Mouse (Mus musculus) left cerebral cortex, adult 11 months (tissue): ENCODE data around the gene Cript.
"Not testable (repeated sequence)": the region's sequence is repeated elsewhere in the genome, so short reads cannot be mapped to it uniquely, and the experiment has no call there.

Source experiments
- DNase-seq: peaks from one replicate; pipeline ENCODE4 v3.0.0; 2022; ENCODE audit warnings: low spot score

Cript gene

DNA sequence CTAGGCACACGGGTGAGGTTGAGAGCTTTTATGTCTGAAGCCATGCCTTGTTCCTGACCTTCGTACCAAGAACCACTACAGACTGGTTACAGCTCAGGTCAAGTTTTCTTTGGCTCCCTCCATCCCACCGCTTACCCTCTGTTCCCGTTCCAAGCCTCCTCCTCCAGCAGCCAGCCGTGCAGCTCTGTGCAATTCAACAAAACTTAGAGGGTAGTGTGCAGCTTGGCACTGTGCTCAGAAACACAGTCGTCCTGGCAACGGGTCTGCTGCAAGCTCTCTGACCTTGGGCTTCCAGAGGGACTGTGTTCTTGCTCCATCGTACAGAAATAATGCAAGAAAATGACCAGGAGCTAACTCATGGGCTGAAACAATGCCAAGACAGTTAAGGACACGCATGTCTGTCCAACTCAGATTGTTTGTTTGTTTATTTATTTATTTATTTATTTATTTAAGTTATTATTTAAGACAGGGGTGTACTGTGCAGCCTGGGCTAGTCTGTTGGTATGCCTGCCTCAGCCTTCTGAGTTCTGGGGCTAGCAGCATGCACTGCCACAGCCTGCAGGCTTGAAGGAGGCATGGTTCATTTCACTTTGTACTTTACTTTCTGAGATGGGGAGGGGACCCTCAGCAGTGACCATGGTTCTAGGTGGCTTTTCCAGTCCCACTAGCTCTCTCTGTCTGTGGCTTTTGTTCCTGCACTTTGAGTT, 25.3 kb downstream of the Cript start:
- peak; percentile 28 for DNase-seq

DNA sequence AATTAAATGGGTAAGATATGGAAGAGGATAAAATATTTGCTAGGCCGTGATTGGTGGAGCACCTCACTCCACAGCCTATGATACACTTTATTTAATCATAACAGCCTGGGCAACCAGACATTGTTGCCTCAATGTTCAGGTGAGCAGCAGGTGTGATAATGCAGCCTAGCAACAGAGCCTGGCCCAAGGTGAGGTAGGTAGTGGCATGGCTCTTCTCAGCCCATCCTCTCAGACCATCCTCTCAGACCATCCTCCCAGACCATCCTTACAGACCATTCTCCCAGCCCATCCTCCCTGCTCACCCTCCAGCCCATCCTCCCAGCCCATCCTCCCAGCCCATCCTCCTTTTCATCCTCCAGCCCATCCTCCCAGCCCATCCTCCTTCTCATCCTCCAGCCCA, 26.3 kb downstream of the Cript start:
- no peak for DNase-seq

DNA sequence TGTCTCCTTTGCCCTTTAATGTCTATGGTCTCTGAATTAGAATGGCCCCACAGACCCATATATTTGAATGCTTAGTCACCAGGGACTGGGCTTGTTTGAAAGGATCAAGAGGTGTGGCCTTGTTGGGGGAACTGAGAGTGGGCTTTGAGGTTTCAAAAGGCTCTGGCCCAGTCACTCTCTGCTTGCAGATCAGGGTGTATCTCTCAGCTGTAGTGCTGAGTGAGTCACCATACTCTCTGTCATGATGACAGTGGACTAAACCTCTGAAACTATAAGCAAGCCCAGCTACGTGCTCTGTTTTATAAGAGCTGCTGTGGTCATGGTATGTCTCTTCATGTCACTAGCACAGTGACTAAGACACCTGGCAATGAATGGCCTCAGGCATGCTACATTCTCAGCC, 27.1 kb downstream of the Cript start:
- DNase-seq, result no peak

DNA sequence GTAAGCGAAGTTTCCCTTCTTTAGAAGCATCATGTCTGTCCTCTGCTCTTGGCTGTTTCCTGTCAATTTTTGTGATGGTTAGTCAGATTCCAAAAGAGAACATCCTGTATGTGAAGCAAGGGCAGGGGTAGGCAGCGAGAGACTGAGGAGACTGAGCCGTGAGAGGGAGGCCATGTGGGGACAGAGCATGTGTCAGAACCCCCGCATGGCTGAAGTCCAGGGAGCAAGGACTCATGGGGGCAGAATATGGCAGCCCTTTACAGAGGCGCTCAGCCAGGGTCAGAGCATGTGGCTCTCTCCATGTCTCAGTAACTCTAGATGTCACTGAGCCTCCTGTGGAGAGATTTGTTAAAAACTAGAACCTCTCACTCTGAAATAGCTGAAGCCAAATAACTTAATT, 28.6 kb downstream of the Cript start:
- no peak for DNase-seq

DNA sequence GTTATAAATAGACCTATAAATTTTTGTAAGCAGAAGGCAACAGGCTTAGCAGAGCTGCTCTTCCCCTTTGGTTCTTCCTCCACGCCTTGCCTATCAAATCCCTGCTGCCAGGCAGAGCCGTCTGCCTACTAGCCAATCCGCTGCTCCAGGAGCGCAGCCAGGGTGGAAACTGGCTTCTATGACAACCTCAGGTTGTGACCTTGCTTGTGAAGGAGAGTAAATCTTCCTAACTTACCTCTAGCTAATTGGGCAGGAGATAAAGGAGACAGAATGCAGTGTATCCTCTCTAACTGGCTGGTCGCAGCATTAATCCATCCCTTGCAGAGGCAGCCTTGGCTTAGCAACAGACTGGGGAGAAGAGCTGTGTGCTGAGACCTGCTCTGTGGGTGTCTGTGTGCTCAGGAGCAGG, 29.7 kb downstream of the Cript start:
- DNase-seq, result peak; percentile 53

DNA sequence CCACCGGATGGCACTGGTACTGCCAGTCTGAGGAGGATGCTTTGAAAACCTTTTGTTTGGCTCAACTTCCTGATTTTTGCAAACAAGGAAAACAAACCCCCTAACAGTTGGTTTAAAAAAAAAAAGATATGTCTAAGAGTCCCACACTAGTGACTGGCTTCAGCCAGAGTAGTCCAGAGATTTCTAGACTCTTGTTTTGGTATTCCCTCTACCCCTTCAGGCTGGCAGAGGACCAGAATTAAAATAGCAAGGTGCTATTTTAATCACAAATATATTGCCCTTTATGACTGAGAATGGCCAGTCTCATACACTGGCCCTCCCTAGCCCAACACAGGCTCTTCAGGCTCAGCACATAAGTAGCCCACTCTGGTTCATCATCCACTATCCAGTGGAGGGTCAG, 30.3 kb downstream of the Cript start:
- DNase-seq, result no peak

DNA sequence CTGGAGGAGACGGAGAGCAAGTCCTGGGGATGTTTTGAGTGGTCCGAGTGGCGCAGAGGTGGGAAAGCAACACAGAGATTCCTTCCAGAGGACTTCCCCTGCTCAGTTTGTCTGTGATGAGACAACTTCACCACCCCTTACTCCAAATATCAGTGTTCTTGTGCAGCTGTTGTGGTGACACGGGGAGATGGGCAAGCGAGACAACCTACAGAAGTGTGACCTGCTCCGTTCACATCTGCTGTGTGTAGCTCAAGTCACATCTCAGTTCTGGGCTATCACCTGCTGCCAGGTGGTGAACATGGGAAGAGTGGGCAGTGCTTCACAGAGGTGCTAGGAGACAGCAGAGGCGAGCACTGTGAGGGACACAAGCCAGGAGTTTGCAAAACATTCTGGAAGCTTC, 31.4 kb downstream of the Cript start:
- no peak for DNase-seq

DNA sequence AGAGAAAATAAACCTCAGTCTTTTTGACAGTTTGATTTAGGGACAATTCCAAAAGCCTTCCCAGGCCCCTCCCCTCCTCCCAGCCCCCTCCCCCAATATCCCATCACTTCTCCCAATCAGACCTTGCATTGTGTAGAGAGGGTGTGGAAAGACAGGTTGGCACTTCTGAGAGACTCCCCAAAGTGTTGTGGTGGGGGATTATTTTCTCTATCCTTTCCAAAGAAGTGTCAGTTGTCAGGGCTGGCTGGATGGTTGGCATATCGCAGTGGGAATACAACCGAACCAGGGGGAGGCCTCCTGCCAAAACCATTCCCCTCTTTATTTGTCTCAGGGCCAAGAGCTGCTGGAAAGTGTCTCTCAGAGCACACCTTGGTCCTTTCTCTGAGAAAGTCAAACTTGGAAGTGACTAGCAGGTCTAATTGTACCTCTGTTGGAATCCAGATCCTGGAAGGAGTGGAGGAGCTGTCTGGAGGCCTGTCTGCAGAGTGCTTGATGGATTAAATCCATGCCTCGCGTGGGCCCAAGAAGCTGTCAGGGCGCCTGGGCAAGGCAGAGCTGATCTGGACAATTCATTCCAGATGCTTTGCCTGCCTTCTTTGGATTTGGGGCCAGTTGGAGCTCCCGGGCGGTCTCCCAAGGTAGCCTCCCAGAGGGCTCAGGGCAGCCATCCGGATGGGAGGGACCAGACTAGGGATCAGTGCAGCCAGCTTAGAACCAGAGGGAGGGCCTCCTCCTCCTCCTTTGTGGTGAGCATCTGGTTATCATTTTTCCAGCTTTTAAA, 32.3 kb downstream of the Cript start:
- no peak for DNase-seq

DNA sequence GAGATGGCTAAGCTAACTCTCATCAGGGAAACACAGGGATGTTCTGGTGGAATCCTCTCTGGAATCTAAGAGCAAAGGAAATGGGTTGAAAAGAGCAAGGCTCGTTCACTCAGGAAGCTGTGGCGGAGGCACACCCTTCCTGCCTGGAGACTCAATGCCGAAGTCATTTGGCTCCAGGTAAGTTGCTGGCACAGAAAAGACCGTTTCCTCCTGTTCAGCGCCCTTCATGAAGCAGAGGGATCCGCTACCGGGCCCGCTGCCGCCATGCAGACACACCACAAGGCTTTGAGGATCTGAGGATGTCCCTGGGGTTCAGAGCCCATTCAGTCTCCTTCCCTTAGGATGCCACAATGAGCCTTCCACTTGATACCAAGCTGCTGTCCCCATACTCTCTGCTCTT, 37.3 kb downstream of the Cript start:
- no peak for DNase-seq

DNA sequence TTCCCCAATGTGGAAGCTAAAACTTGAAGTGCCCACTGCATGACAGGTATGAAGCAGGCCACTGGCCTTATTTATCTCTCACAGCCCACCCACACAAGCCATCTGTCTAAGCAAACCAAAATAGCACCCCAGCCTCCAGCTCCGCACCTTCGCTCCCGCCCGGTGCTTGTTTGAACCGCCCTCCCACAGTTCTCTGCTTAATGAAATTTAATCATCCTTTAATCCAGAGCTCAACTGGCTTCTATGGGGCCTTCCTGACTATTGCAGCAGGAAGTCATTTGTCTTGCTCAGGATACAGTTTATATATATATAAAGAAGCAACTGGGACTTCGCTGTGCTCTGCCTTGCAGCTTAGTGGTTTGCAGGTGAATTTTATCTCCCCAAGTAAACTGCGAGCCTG, 38.1 kb downstream of the Cript start:
- DNase-seq, result no peak

DNA sequence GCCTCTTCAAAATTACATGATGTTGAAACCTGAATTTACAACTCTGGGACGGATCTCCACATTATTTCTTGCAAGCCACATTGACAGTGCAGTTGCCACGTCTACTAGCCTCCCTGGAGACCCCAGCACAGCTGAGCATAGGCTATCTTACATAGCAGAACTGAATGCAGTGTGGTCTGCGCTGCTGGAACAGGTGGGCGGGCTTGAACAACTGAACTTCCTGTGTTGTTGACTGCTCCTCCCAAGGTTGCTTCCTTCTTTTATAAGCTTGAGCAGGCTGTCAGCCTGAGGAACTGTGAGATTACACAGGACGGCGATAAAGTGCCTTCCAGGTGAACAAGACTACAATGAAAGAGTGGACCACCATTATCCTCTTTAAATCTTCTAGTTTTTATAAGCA, 38.6 kb downstream of the Cript start:
- DNase-seq, result no peak

DNA sequence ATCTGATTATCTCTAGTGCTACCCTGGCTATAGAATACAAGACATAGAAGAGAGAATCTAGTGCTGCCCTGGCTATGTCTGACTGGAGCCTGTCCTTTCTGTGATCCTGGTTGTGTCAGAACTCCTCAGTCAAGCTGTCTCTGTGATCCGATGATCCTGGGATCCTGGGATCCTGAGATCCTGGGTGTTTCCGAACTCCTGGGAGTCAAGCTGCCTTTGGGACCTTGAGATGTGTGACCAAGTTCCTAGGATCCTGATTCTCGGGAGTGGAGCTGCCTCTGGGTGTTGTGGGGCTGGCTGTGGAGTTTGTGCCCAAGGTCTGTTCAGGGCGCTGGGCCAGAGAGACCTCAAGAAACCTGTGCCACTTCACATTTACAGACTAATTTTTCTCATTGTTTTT, 43.6 kb downstream of the Cript start:
- no peak for DNase-seq

DNA sequence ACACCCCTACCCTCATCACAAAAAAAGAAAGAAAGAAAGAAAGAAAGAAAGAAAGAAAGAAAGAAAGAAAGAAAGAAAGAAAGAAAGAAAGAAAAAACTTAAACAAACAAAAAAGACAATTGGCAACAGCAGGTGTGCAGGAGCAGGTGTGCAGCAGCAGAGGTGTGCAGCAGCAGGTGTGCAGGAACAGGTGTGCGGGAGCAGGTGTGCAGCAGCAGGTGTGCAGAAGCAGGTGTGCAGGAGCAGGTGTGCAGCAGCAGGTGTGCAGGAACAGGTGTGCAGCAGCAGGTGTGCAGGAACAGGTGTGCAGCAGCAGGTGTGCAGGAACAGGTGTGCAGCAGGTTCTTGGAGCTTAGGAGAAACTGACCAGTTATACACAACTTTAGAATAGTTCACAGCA, 46.8 kb downstream of the Cript start:
- DNase-seq, result not testable (repeated sequence)

DNA sequence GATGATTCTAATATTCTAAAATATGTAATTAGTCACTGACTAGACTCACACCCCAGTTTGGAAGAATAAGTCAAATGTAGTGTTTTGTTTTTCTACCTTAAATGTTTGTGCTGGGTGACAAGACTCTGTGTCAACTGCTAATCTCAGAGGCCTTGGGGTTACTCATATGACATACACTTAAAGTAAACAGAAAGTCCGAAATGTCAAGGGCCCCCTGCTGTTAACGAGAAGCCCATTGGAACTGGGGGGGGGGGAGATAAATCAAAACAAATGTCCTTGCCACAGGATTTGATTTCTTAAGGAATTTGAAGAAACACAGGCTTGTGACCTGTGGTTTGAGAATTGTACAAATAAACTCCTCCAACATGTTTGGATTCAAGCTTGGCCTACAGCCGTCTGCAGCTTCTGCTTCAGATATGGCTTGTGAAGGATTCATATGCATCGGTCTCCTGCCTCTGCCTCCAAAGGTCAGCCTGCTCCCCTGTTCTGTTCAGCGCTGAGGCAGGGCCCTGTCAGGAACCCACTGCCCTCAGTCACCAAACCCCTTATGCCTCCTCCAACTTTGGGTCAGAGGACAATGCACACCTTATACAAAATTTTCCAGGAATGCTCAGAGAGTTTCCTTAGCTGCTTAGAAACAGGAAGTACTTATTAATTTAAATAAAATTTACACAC, 47.6 kb downstream of the Cript start:
- DNase-seq, result no peak

DNA sequence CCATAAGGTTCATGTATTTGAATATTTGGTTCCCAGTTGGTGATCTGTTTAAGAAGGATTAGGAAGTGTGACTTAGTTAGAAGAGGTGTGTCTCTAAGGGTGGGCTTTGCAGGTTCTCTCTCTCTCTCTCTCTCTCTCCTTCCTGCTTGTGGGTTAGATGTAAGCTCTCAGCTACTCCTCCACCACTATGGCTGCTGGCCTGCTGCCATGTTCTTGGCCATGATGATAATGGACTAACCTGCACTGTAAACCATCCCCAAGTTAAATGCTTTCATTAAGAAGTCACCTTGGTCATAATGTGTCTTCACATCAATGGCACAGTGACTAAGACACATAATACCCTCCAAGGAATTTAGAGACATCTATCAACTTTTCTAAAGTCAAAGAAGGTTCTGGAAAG, 48.1 kb downstream of the Cript start:
- DNase-seq, result no peak

DNA sequence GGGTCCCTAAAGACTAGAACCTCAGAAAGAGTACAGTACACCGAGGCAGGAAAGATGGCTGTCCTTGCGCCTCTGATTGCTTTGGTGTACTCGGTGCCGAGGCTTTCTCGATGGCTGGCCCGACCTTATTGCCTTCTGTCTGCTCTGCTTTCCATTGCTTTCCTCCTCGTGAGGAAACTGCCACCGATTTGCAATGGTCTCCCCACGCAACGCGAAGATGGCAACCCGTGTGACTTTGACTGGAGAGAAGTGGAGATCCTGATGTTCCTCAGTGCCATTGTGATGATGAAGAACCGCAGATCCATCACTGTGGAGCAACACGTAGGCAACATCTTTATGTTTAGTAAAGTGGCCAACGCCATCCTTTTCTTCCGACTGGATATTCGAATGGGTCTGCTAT, 52.9 kb downstream of the Cript start:
- not testable (repeated sequence) for DNase-seq

DNA sequence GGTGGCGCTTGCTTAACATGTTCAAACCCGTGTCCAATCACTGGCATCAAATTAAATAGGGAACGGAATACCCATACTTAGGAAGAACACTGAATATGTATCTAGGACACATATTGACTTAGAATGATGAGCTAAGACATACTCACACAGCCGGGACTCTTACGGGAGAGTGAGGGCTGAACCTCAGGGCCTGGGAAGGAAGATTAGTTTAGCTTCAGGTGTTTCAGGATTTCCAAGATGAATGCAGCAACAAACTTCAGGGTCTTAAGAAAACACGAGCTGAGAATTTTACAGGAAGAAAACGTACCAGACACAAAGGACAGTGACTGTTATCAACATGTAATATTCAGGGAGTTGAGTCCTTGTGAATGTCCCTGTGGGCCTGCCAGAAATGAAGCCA, 55.4 kb downstream of the Cript start:
- no peak for DNase-seq

DNA sequence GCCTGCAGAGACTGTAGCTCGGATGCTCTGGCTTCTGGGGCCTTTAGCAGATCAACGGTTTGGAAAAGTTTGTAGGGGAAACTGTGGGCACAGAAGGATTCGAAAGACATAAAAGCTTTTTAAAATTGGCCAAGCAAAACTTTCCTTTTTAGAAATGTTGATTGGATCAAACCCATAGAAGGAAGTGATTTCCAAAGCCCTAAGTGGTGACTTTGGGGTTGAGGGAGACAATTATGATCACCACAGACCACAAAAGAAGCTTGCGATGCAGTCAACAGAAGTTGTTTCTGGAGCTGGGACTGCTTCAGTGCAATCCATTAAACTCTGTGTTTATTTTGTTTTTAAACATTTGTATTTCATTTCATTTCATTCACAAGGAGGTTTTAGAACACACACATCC, 57.2 kb downstream of the Cript start:
- no peak for DNase-seq

DNA sequence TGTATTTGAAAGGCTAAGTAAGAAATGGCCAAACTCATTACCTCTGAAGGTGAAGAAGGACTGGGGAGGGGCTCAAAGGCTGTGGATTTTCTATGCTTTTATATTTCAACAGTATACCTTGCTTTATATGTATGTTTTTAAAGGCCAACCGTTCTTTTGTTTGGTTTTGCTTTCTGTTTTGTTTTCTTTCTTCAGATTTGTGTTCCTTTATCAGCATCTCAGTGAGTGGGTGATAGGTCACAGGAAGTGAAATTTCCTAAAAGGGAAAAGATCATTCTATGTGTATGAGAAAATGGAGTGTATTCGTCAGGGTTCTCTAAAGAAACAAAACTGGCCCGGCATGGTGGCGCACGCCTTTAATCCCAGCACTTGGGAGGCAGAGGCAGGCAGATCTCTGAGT, 58.3 kb downstream of the Cript start:
- no peak for DNase-seq
